Mouse (Mus musculus): ENCODE measurements at regions not wholly inside any gene's neighbourhood (a gene's known extent, or its start where the extent isn't known, plus 50 kb on each side); places are given as distances from the start of the nearest gene placed in this dataset.

DNA sequence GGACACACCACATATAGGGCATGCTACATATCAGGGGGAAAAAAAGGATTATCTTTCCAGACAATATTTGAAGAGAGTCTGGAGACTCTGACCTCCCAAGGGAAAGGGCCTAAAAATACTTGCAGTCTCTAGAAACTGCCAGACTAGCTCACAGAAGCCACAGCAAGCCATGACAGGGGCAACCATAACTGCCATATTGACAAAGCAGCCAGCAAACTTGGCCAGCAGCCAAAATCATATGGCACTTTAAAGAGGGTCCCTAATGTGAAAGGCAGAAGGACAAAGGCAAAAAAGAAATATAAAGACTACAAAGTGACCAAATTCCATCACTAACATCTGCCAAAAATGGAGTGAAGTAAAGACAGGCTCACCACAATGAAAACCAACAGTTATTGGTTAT, 155.2 kb downstream of the Cox18 start:
- TF ChIP-seq CTCF (IDR thresholded peaks at IDR 0.05; ENCODE audit: extremely low read depth, insufficient read depth, low read length), result no peak
- TF ChIP-seq POLR2A (IDR thresholded peaks at IDR 0.05; ENCODE audit: extremely low read depth, insufficient read depth, low read length), result no peak

All from cortical plate, adult 2 months (tissue).